Mouse (Mus musculus) heart, postnatal 4 days (tissue): ENCODE results near the gene Olfr1424. TPM values are rescaled to one million over a fixed set of nuclear protein-coding genes. Genes with fewer than 3 reads are reported as not detected.

Source experiments
- total RNA-seq, 2 experiments: library from RNA; stranded (reverse); gene quantifications; 2 replicates each; pipeline ENCODE4 v1.2.3; 2021

The Olfr1424 gene
- total RNA-seq, 2 experiments from 2014 or later: not detected

Other genes with a start within 250 kb of the Olfr1424 start
- gene Stx3, start 243.3 kb downstream of the Olfr1424 start, total RNA-seq: 1 to 10 TPM; 5.4 to 6.1 TPM
- gene Olfr1417, start 223.5 kb downstream of the Olfr1424 start, total RNA-seq: not detected
- not detected for gene Olfr1418, start 201.6 kb downstream of the Olfr1424 start, total RNA-seq
- not detected for gene Olfr1419, start 187.6 kb downstream of the Olfr1424 start, total RNA-seq
- gene Olfr1420, start 176.1 kb downstream of the Olfr1424 start, total RNA-seq: not detected
- gene Patl1, start 150.3 kb downstream of the Olfr1424 start, total RNA-seq: 10 to 100 TPM; 37.0 to 41.5 TPM
- gene Osbp, start 96.7 kb downstream of the Olfr1424 start, total RNA-seq: 10 to 100 TPM; 69.5 to 71.2 TPM
- gene Olfr1423, start 21.4 kb downstream of the Olfr1424 start, total RNA-seq: not detected
- gene Olfr1425, start 15.0 kb upstream of the Olfr1424 start, total RNA-seq: not detected
- gene Olfr1426, start 29.3 kb upstream of the Olfr1424 start, total RNA-seq: not detected
- gene Olfr1427, start 40.7 kb upstream of the Olfr1424 start, total RNA-seq: not detected
- gene Olfr1428, start 53.2 kb upstream of the Olfr1424 start, total RNA-seq: not detected
- gene Olfr76, start 60.5 kb upstream of the Olfr1424 start, total RNA-seq: not detected
- not detected for gene Olfr1555-ps1, start 107.4 kb upstream of the Olfr1424 start, total RNA-seq
- gene Olfr1431, start 138.0 kb upstream of the Olfr1424 start, total RNA-seq: not detected
- not detected for gene Olfr1432, start 169.9 kb upstream of the Olfr1424 start, total RNA-seq
- not detected for gene Olfr262, start 179.0 kb upstream of the Olfr1424 start, total RNA-seq
- gene Olfr235, start 198.3 kb upstream of the Olfr1424 start, total RNA-seq: not detected
- not detected for gene Olfr1434, start 217.2 kb upstream of the Olfr1424 start, total RNA-seq
- not detected for gene Olfr1436, start 236.4 kb upstream of the Olfr1424 start, total RNA-seq